Mouse (Mus musculus) spleen, embryonic (tissue): ENCODE data around the gene Mdm1.
"Not testable (repeated sequence)": the region's sequence is repeated elsewhere in the genome, so short reads cannot be mapped to it uniquely, and the experiment has no call there.

Experiments used
- CTCF ChIA-PET: fragments of 350-600 bp; sonication (Branson Sonifier 250); formaldehyde crosslinking; loops from one replicate; lab custom pipeline; 2022; lab: Charles Lee

Mdm1 gene

GRCm38 (mm10) chr10:118122441-118123162 is 19.0 kb upstream of the Mdm1 start:
- CTCF ChIA-PET = interaction anchor here (0.8 kb wide), 1 partner anchor 37 kb away, joined by 3 read pairs; no protein-coding TSS in a partner anchor

GRCm38 (mm10) chr10:118125236-118125635 is 16.4 kb upstream of the Mdm1 start:
- CTCF ChIA-PET = no interaction called here

- CTCF ChIA-PET = no interaction called here
Measured at GRCm38 (mm10) chr10:118125776-118126445, 15.7 kb upstream of the Mdm1 start.

- CTCF ChIA-PET = no interaction called here
Measured at GRCm38 (mm10) chr10:118129001-118129682, 12.5 kb upstream of the Mdm1 start.

GRCm38 (mm10) chr10:118130016-118130415 is 11.6 kb upstream of the Mdm1 start:
- CTCF ChIA-PET = no interaction called here

GRCm38 (mm10) chr10:118132993-118133392 is 8.6 kb upstream of the Mdm1 start:
- CTCF ChIA-PET = interaction anchor here (0.6 kb wide), 1 partner anchor 259 kb away, joined by 3 read pairs; no protein-coding TSS in a partner anchor

- CTCF ChIA-PET = no interaction called here
Measured at GRCm38 (mm10) chr10:118138508-118138907, 3.1 kb upstream of the Mdm1 start.

- CTCF ChIA-PET = interaction anchor here (0.8 kb wide), 1 partner anchor 307 kb away, joined by 25 read pairs; no protein-coding TSS in a partner anchor
Measured at GRCm38 (mm10) chr10:118139837-118140570, 1.6 kb upstream of the Mdm1 start.

GRCm38 (mm10) chr10:118141884-118142801 is 532 bp downstream of the Mdm1 start:
- CTCF ChIA-PET = interaction anchor here (0.5 kb wide), 1 partner anchor 1281 kb away, joined by 5 read pairs; no protein-coding TSS in a partner anchor

- CTCF ChIA-PET = no interaction called here
Measured at GRCm38 (mm10) chr10:118149381-118149780, 7.8 kb downstream of the Mdm1 start.

GRCm38 (mm10) chr10:118150866-118151265 is 9.3 kb downstream of the Mdm1 start:
- CTCF ChIA-PET = no interaction called here

GRCm38 (mm10) chr10:118155932-118156331 is 14.3 kb downstream of the Mdm1 start:
- CTCF ChIA-PET = interaction anchor here (0.5 to 0.6 kb wide), 6 partner anchors 24 to 1989 kb away, joined by 3 to 5 read pairs (median 3); no protein-coding TSS in a partner anchor

- CTCF ChIA-PET = no interaction called here
Measured at GRCm38 (mm10) chr10:118161131-118161530, 19.5 kb downstream of the Mdm1 start.

- CTCF ChIA-PET = interaction anchor here (0.6 kb wide), 1 partner anchor 1144 kb away, joined by 8 read pairs; no protein-coding TSS in a partner anchor
Measured at GRCm38 (mm10) chr10:118169212-118169611, 27.6 kb downstream of the Mdm1 start.

GRCm38 (mm10) chr10:118172416-118172815 is 30.8 kb downstream of the Mdm1 start:
- CTCF ChIA-PET = interaction anchor here (0.6 kb wide), 2 partner anchors 8 to 75 kb away, joined by 3 read pairs; no protein-coding TSS in a partner anchor

GRCm38 (mm10) chr10:118172876-118173275 is 31.3 kb downstream of the Mdm1 start:
- CTCF ChIA-PET = no interaction called here

GRCm38 (mm10) chr10:118175542-118175941 is 33.9 kb downstream of the Mdm1 start:
- CTCF ChIA-PET = not testable (repeated sequence)

- CTCF ChIA-PET = no interaction called here
Measured at GRCm38 (mm10) chr10:118178735-118179151, 37.1 kb downstream of the Mdm1 start.

- CTCF ChIA-PET = no interaction called here
Measured at GRCm38 (mm10) chr10:118179265-118179664, 37.7 kb downstream of the Mdm1 start.

- CTCF ChIA-PET = not testable (repeated sequence)
Measured at GRCm38 (mm10) chr10:118195150-118195549, 53.5 kb downstream of the Mdm1 start.
